Mouse (Mus musculus) kidney, postnatal 0 days (tissue): Measurements from ENCODE around the gene Tmprss6. TPM values are rescaled to one million over a fixed set of nuclear protein-coding genes. Genes with fewer than 3 reads are reported as not detected.

Experiments used
- ATAC-seq: fragments of 200-750 bp; cut with Nextera tagmentation; replicated peaks from 2 replicates; pipeline ENCODE4 v1.8.0; 2017; ENCODE audit warnings: low read depth, moderate number of reproducible peaks, moderate TSS enrichment, moderate library complexity; ENCODE audit not compliant: low FRiP score
- DNase-seq: peaks from one replicate; pipeline ENCODE4 v3.0.0-alpha.2; 2016; ENCODE audit warnings: low spot score
- H3K27ac ChIP-seq: fragments of 300-500 bp; sonication (generic); 2 replicates; pipeline ENCODE4 v1.5.1; 2014; ENCODE audit warnings: mild to moderate bottlenecking
- H3K27me3 ChIP-seq: fragments of 300-500 bp; sonication (generic); 2 replicates; pipeline ENCODE4 v1.6.1; 2014; ENCODE audit warnings: low read length, mixed read lengths; ENCODE audit not compliant: insufficient read depth
- H3K36me3 ChIP-seq: fragments of 300-500 bp; sonication (generic); 2 replicates; pipeline ENCODE4 v1.6.1; 2014; ENCODE audit warnings: low read length, mixed read lengths; ENCODE audit not compliant: insufficient read depth
- H3K4me1 ChIP-seq: fragments of 300-500 bp; sonication (generic); replicated peaks from 2 replicates; pipeline ENCODE4 v1.6.1; 2014; ENCODE audit warnings: antibody characterized with exemption, low read length, mixed read lengths; ENCODE audit not compliant: insufficient read depth
- H3K4me2 ChIP-seq: fragments of 300-500 bp; sonication (generic); 2 replicates; pipeline ENCODE4 v1.6.1; 2014; ENCODE audit warnings: mild to moderate bottlenecking, low read length, moderate library complexity, mixed read lengths
- H3K4me3 ChIP-seq: fragments of 300-500 bp; sonication (generic); replicated peaks from 2 replicates; pipeline ENCODE4 v1.5.1; 2014; ENCODE audit warnings: low read depth, low read length
- H3K9ac ChIP-seq: fragments of 300-500 bp; sonication (generic); 2 replicates; pipeline ENCODE4 v1.6.1; 2014; ENCODE audit warnings: low read depth, low read length
- H3K9me3 ChIP-seq: fragments of 300-500 bp; sonication (generic); replicated peaks from 2 replicates; pipeline ENCODE4 v1.6.1; 2016; ENCODE audit warnings: low read length, inconsistent platforms, mixed read lengths
- CTCF ChIP-seq: IDR thresholded peaks from 2 replicates; pipeline ENCODE4 v1.5.1; 2016; ENCODE audit warnings: antibody characterized with exemption, low read depth, mild to moderate bottlenecking, moderate library complexity
- WGBS: fragments of 180-500 bp; shearing (Covaris S2); extraction: QIAGEN DNeasy Blood & Tissue Kit; methylation state at CpG from one replicate; pipeline ENCODE4 v1.1.7; 2014; 5-methylcytosine and 5-hydroxymethylcytosine counted together
- polyA plus RNA-seq: library from polyadenylated mRNA; unstranded; fragments of >200 nt; fragmentation: Nextera tagmentation; extraction: Ambion mirVana; gene quantifications from 2 replicates; pipeline ENCODE4 v1.2.1, GENCODE M21; 2015

The Tmprss6 gene
- polyA plus RNA-seq, 1 experiment from 2014 or later, result 0.24 TPM

DNA sequence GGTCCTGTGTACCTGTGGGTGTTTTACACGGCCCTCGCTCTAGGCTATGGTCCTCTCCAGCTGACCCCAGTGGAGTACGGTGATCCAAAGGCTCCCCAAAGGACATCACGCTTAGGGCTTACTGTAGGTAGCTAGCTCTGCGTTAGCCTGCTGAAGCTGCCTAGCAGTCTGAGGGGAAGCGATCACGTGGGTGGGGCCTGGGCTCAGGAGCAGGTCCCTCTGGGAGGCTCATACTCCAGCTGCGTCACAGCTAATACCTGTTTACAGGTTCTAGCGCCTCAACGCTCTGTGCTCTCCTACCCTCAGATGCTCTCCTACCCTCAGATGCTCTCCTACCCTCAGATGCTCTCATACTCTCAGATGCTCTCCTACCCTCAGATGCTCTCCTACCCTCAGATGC is 37.6 kb downstream of the Tmprss6 start:
- 88% methylated on average over 10 of the region's 10 CpGs for WGBS
- Histone ChIP-seq H3K9me3 (no peaks in the 10 kb centered on the region), H3K4me1 (peaks cover 17% of the 10 kb centered on the region), H3K36me3 (peaks cover 14% of the 10 kb centered on the region; the same call in 1 of the 2 replicates), H3K4me3 (no peak overlapping the region), H3K27me3 (no peaks in the 10 kb centered on the region), H3K9ac (no peak overlapping the region), H3K4me2 (no peak overlapping the region), H3K27ac (peak overlapping the region; percentile 76; the same call in 1 of the 2 replicates)
- no peak for TF ChIP-seq CTCF
- DNase-seq (no peak), ATAC-seq (no peak)

DNA sequence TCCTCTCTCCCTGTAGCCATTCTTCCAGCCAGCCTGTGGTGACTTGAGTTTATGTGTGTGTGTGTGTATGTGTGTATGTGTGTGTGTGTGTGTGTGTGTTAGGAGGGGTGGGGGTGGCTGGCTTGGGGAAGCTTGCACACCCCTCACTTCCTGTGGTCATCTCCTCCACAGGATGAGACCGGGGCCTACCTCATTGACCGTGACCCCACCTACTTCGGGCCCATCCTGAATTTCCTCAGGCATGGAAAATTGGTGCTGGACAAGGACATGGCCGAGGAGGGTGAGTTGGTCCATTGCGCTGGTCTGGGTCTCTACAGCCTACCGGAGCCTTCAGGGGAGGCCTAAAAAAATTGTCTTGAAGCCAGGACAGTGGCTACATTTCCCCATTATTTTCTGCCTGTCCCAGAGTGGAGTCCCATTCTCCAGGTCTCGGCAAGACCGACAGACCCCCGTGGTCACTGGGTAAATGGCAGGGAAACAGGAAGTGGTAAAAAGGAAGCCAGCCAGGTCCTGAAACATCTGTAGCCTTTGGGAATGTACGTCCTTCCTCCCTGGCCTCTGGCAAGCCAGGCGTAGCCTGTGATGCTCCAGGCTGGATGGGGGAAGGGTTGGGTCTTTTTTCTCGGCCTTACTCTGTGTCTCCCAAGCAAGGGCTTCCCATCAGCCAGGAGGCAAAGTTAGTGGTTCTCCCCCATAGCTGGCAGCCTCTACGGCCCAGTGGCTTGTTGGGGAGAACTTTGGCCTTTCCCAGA is 38.4 kb downstream of the Tmprss6 start:
- no peak overlapping the region for H3K9ac ChIP-seq
- no peak for ATAC-seq
- DNase-seq, result peak; percentile 44
- H3K36me3 ChIP-seq, result peaks cover 9% of the 10 kb centered on the region; the same call in 1 of the 2 replicates
- 58% methylated on average over 13 of the region's 13 CpGs for WGBS
- peak overlapping the region; percentile 67 for H3K4me3 ChIP-seq
- H3K4me2 ChIP-seq, result peak overlapping the region; percentile 84
- peaks cover 17% of the 10 kb centered on the region for H3K4me1 ChIP-seq
- peak overlapping the region; percentile 76 for H3K27ac ChIP-seq
- TF ChIP-seq CTCF, result no peak
- no peaks in the 10 kb centered on the region for H3K9me3 ChIP-seq
- no peaks in the 10 kb centered on the region for H3K27me3 ChIP-seq

- H3K36me3 ChIP-seq, result peaks cover 9% of the 10 kb centered on the region; the same call in 1 of the 2 replicates
- no peak for TF ChIP-seq CTCF
These were observed 39.3 kb downstream of the Tmprss6 start for GRCm38 (mm10) chr15:78429139-78429459.

GRCm38 (mm10) chr15:78428391-78429138 is 39.9 kb downstream of the Tmprss6 start, which contains the start of gene Kctd17:
Gene Kctd17, plus strand, starts transcription at chr15:78428564.
- WGBS, result under 1% methylated on average over 51 of the region's 52 CpGs
- TF ChIP-seq CTCF, result no peak
- peak; percentile 47; the same call in 1 of the 2 replicates for ATAC-seq

More at GRCm38 (mm10) chr15:78429139-78429459, 39.3 kb downstream of the Tmprss6 start:
- H3K4me2 ChIP-seq, result peak overlapping the region; percentile 84
- H3K9me3 ChIP-seq, result no peaks in the 10 kb centered on the region
- WGBS, result 3% methylated on average over 3 of the region's 3 CpGs
- H3K4me1 ChIP-seq, result peaks cover 17% of the 10 kb centered on the region
- peak overlapping the region; percentile 76 for H3K27ac ChIP-seq
- no peaks in the 10 kb centered on the region for H3K27me3 ChIP-seq
- H3K4me3 ChIP-seq, result peak overlapping the region; percentile 67
- peak overlapping the region; percentile 59 for H3K9ac ChIP-seq
- no peak for DNase-seq
- ATAC-seq, result no peak

GRCm38 (mm10) chr15:78425230-78425629 is 43.2 kb downstream of the Tmprss6 start:
- no peak overlapping the region for H3K27ac ChIP-seq
- H3K9ac ChIP-seq, result no peak overlapping the region
- ATAC-seq (no peak), DNase-seq (no peak)
- H3K9me3 ChIP-seq, result no peaks in the 10 kb centered on the region
- peaks cover 10% of the 10 kb centered on the region for H3K4me1 ChIP-seq
- peak; percentile 32; the same call in 1 of the 2 replicates for TF ChIP-seq CTCF
- no peak overlapping the region for H3K4me3 ChIP-seq
- no peaks in the 10 kb centered on the region for H3K27me3 ChIP-seq
- 65% methylated on average over 4 of the region's 4 CpGs for WGBS
- H3K36me3 ChIP-seq, result no peaks in the 10 kb centered on the region
- no peak overlapping the region for H3K4me2 ChIP-seq

More at GRCm38 (mm10) chr15:78428391-78429138, 39.9 kb downstream of the Tmprss6 start, which contains the start of gene Kctd17:
- peak within 1 kb of the TSS; percentile 76 for H3K27ac ChIP-seq
- peak within 1 kb of the TSS; percentile 84 for H3K4me2 ChIP-seq
- no peaks in the 10 kb centered on the region for H3K27me3 ChIP-seq
- DNase-seq, result peak; percentile 89
- peaks cover 17% of the 10 kb centered on the region for H3K4me1 ChIP-seq
- no peaks in the 10 kb centered on the region for H3K9me3 ChIP-seq
- H3K4me3 ChIP-seq, result peak within 1 kb of the TSS; percentile 67
- H3K36me3 ChIP-seq, result peaks cover 6% of the 10 kb centered on the region; the same call in 1 of the 2 replicates
- H3K9ac ChIP-seq, result peak within 1 kb of the TSS; percentile 59

DNA sequence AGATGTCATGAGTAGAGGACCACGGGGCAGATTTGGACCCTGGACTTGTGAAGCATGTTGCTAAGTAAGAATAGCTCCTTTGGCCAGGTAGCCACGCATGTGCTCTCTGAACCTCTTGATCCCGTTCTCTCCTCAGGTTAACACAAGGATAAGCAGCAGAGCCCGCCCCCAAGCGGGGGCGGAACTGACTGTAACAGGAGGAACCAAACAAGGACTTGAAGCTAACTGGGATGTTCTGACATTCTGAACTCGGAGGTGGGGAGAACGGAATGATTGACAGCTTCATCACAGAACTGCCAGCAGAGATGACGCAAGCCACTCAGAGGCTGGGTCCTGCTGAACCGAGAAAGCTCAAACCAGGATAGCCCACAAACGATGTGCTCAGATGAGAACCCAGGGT is 43.9 kb downstream of the Tmprss6 start:
- no peak overlapping the region for H3K9ac ChIP-seq
- ATAC-seq, result peak; percentile 73
- peak; percentile 21; the same call in 1 of the 2 replicates for TF ChIP-seq CTCF
- no peaks in the 10 kb centered on the region for H3K27me3 ChIP-seq
- H3K9me3 ChIP-seq, result no peaks in the 10 kb centered on the region
- H3K4me3 ChIP-seq, result no peak overlapping the region
- peak; percentile 51 for DNase-seq
- H3K27ac ChIP-seq, result no peak overlapping the region
- peaks cover 6% of the 10 kb centered on the region for H3K4me1 ChIP-seq
- H3K4me2 ChIP-seq, result no peak overlapping the region
- no peaks in the 10 kb centered on the region for H3K36me3 ChIP-seq
- WGBS, result 17% methylated on average over 11 of the region's 11 CpGs
